Mouse (Mus musculus): ENCODE results near the gene Atxn10. TPM values are rescaled to one million over a fixed set of nuclear protein-coding genes. Genes with fewer than 3 reads are reported as not detected.

Gene Atxn10
- polyA plus RNA-seq, 1 experiment, result 281 TPM

Other genes with a start within 250 kb of the Atxn10 start
- gene Smc1b, start 204.3 kb upstream of the Atxn10 start, polyA plus RNA-seq (2012; rRNA removed), result 0.02 and 0.04 TPM in 2 replicates
- gene Ribc2, start 204.2 kb upstream of the Atxn10 start, polyA plus RNA-seq (2012; rRNA removed), result 0.29 and 0.58 TPM in 2 replicates
- 10.6 and 11.9 TPM in 2 replicates for gene Fbln1, start 130.3 kb upstream of the Atxn10 start, polyA plus RNA-seq (2012; rRNA removed)
- 0.15 TPM in 1 of 2 replicates, not detected in the other for gene 7530416G11Rik, start 167.0 kb downstream of the Atxn10 start, polyA plus RNA-seq (2012; rRNA removed)
- gene Wnt7b, start 246.2 kb downstream of the Atxn10 start, polyA plus RNA-seq (2012; rRNA removed), result 25.2 and 38.7 TPM in 2 replicates

All from frontal cortex, adult 2 months (tissue).